Mouse (Mus musculus) mesoderm, embryonic 11.5 days (tissue): ENCODE measurements around the gene Gtf2h4.

ENCODE experiments used
- DNase-seq: peaks from one replicate; pipeline ENCODE4 v3.0.0-alpha.2; 2012; ENCODE audit warnings: low read depth, low spot score

The Gtf2h4 gene

GRCm38 (mm10) chr17:35638475-35639190 is 34.9 kb downstream of the Gtf2h4 start:
- DNase-seq, result peak; percentile 66

- peak; percentile 14 for DNase-seq
Measured at GRCm38 (mm10) chr17:35636363-35636762, 37.2 kb downstream of the Gtf2h4 start.

GRCm38 (mm10) chr17:35635699-35636111 is 37.8 kb downstream of the Gtf2h4 start:
- peak; percentile 81 for DNase-seq

GRCm38 (mm10) chr17:35635202-35635601 is 38.3 kb downstream of the Gtf2h4 start:
- DNase-seq, result no peak

- DNase-seq, result peak; percentile 28
Measured at GRCm38 (mm10) chr17:35633992-35634391, 39.5 kb downstream of the Gtf2h4 start.

- DNase-seq, result no peak
Measured at GRCm38 (mm10) chr17:35626537-35626936, 47.0 kb downstream of the Gtf2h4 start, which contains the start of gene Gm9573. Gene Gm9573 (minus strand): TSS chr17:35626637.
